Mouse (Mus musculus): ENCODE results near the gene Zfp219.

DNA sequence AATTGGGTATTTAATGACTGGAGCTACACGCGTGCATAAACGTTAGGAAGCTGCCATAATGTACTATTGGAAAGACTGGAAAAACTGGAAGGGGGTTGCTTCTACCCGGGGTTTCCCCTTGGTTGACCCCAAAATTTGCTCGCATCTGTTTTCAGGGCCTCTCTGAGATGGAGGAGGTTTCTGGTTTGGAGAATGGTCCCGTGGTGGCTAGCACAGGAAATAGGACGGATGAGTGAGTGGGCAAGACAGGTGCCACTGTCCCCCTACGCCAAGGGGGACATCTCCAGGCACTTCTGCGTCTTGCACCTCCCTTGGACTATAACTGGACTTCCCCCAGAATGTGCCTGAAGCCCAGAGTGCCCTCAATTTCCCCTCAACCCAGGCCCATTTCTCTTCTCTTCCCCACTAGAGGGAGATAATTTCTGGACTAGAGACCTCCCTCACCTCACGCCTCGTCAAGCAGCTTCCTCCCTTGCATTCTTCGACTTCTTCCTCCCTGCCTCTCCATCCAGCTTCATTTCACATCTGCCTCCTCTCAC lies 1.4 kb downstream of the Zfp219 start:
- TF ChIP-seq CTCF (IDR thresholded peaks at IDR 0.05; ENCODE audit: borderline replicate concordance, control insufficient read depth, extremely low read depth, insufficient read depth, low read length, poor library complexity), result no peak
- no peak for TF ChIP-seq POLR2A (IDR thresholded peaks at IDR 0.05; ENCODE audit: control insufficient read depth, extremely low read depth, insufficient read depth, low read length, poor library complexity)
